Mouse (Mus musculus) ES-Bruce4 (cell line): Measurements from ENCODE around the gene 2610301B20Rik. TPM values are rescaled to one million over a fixed set of nuclear protein-coding genes. Genes with fewer than 3 reads are reported as not detected.

Experiments
- H3K27ac ChIP-seq: 2 replicates; pipeline ENCODE4 v1.5.1; 2012; ENCODE audit warnings: low read length, inconsistent platforms; ENCODE audit not compliant: insufficient read depth
- H3K27me3 ChIP-seq: 2 replicates; pipeline ENCODE4 v1.6.1; 2012; ENCODE audit warnings: mild to moderate bottlenecking, low read length, inconsistent platforms; ENCODE audit not compliant: control insufficient read depth, poor library complexity, insufficient read depth, severe bottlenecking
- H3K36me3 ChIP-seq: 2 replicates; pipeline ENCODE4 v1.6.1; 2012; ENCODE audit warnings: inconsistent platforms, mild to moderate bottlenecking, low read length, moderate library complexity; ENCODE audit not compliant: control insufficient read depth, poor library complexity, insufficient read depth, severe bottlenecking
- H3K4me1 ChIP-seq: one replicate; pipeline ENCODE4 v1.8.1; 2011; ENCODE audit warnings: low read length; ENCODE audit not compliant: control insufficient read depth, insufficient read depth
- H3K4me3 ChIP-seq: 2 replicates; pipeline ENCODE4 v1.5.1; 2011; ENCODE audit warnings: low read depth, mild to moderate bottlenecking, low read length
- H3K9ac ChIP-seq: 2 replicates; pipeline ENCODE4 v1.6.1; 2012; ENCODE audit warnings: low read depth, mild to moderate bottlenecking, inconsistent platforms; ENCODE audit not compliant: poor library complexity, severe bottlenecking
- H3K9me3 ChIP-seq: replicated peaks from 2 replicates; pipeline ENCODE4 v1.6.1; 2012; ENCODE audit warnings: mild to moderate bottlenecking, low read length, inconsistent platforms; ENCODE audit not compliant: control insufficient read depth, poor library complexity, insufficient read depth, severe bottlenecking
- CTCF ChIP-seq: IDR thresholded peaks from one replicate; pipeline ENCODE4 v1.8.1; 2011; ENCODE audit warnings: low read depth, low read length
- EP300 ChIP-seq: IDR thresholded peaks from 2 replicates; pipeline ENCODE4 v1.6.1; 2011; ENCODE audit warnings: low read depth, low read length; ENCODE audit not compliant: insufficient read depth
- POLR2A ChIP-seq: IDR thresholded peaks from one replicate; pipeline ENCODE4 v1.8.1; 2011; ENCODE audit warnings: low read length; ENCODE audit not compliant: insufficient read depth
- polyA plus RNA-seq: library from polyadenylated mRNA; stranded (reverse); fragments of >200 nt; gene quantifications from 2 replicates; pipeline ENCODE4 v1.2.4, GENCODE M21; 2011; ENCODE audit warnings: low read depth; ENCODE audit not compliant: missing spikeins, insufficient read depth, insufficient read length

Gene 2610301B20Rik
- polyA plus RNA-seq, 1 experiment = 16.9 TPM

- no peak for TF ChIP-seq CTCF
- TF ChIP-seq EP300 = no peak
- no peak for TF ChIP-seq POLR2A
- Histone ChIP-seq H3K4me3 (no peak overlapping the region), H3K9me3 (no peaks in the 10 kb centered on the region), H3K36me3 (no peaks in the 10 kb centered on the region), H3K4me1 (peaks cover 3% of the 10 kb centered on the region), H3K27ac (no peak overlapping the region), H3K9ac (no peak overlapping the region), H3K27me3 (no peaks in the 10 kb centered on the region)
These were observed 45.2 kb downstream of the 2610301B20Rik start for GRCm38 (mm10) chr4:10919530-10919929.

DNA sequence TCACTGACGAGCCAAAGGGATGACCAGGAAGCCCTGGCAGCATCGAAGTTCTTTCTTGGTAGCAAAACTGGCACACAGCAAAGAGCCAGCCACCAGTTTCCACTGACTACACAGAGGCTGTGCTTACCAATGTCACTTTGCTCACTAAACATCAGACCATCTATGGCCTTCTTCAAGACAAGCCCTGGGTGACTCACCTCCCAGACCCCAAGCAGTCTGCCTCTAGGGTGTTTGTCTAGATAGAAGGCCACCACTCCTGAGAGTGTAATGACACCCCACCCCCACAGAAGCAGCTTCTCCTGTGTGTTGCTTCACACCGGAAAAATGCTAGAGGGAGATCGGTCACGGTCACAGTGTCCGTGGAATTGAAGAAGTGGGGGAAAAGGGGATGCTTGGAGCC, 45.7 kb downstream of the 2610301B20Rik start:
- H3K9ac ChIP-seq = no peak overlapping the region
- no peak for TF ChIP-seq EP300
- H3K27me3 ChIP-seq = no peaks in the 10 kb centered on the region
- no peak overlapping the region for H3K4me3 ChIP-seq
- no peaks in the 10 kb centered on the region for H3K36me3 ChIP-seq
- no peak overlapping the region for H3K27ac ChIP-seq
- H3K9me3 ChIP-seq = no peaks in the 10 kb centered on the region
- H3K4me1 ChIP-seq = peaks cover 3% of the 10 kb centered on the region

- no peak overlapping the region for H3K9ac ChIP-seq
These were observed 46.3 kb downstream of the 2610301B20Rik start for GRCm38 (mm10) chr4:10920622-10921021.

DNA sequence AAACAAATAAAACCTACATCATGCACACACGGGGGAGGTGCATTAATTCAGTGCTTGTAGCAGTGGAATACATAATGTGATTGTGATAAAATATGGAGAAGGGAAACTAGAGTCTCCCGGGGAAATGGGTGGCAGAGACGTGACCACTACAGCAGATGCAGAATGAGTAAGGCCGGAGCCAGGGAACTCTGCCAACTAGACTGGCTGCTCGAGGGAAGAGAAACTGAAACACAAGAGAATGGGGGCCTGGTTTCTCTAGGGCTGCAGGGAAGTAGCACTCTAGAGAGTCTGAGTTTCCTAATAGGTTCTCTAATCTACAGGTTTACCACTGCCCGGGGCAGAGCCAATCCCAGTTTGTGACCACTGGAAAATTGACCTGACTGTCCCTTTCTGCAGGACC, 48.9 kb downstream of the 2610301B20Rik start:
- peaks cover 3% of the 10 kb centered on the region for H3K4me1 ChIP-seq
- H3K9ac ChIP-seq = no peak overlapping the region
- H3K4me3 ChIP-seq = no peak overlapping the region

More at GRCm38 (mm10) chr4:10920622-10921021, 46.3 kb downstream of the 2610301B20Rik start:
- Histone ChIP-seq H3K9me3 (no peaks in the 10 kb centered on the region), H3K27me3 (no peaks in the 10 kb centered on the region), H3K27ac (no peak overlapping the region), H3K4me3 (no peak overlapping the region), H3K4me1 (peaks cover 3% of the 10 kb centered on the region), H3K36me3 (no peaks in the 10 kb centered on the region)
- TF ChIP-seq CTCF (no peak), EP300 (no peak), POLR2A (no peak)

GRCm38 (mm10) chr4:10924140-10924539, 49.8 kb downstream of the 2610301B20Rik start:
- Histone ChIP-seq H3K36me3 (no peaks in the 10 kb centered on the region), H3K27me3 (no peaks in the 10 kb centered on the region), H3K4me1 (no peaks in the 10 kb centered on the region), H3K9ac (no peak overlapping the region), H3K9me3 (no peaks in the 10 kb centered on the region), H3K27ac (no peak overlapping the region), H3K4me3 (no peak overlapping the region)
- TF ChIP-seq POLR2A (no peak), EP300 (no peak), CTCF (no peak)

More for the DNA sequence above, 48.9 kb downstream of the 2610301B20Rik start:
- Histone ChIP-seq H3K36me3 (no peaks in the 10 kb centered on the region), H3K9me3 (no peaks in the 10 kb centered on the region), H3K27me3 (no peaks in the 10 kb centered on the region), H3K27ac (no peak overlapping the region)
- no peak for TF ChIP-seq POLR2A
- TF ChIP-seq EP300 = no peak
- no peak for TF ChIP-seq CTCF

DNA sequence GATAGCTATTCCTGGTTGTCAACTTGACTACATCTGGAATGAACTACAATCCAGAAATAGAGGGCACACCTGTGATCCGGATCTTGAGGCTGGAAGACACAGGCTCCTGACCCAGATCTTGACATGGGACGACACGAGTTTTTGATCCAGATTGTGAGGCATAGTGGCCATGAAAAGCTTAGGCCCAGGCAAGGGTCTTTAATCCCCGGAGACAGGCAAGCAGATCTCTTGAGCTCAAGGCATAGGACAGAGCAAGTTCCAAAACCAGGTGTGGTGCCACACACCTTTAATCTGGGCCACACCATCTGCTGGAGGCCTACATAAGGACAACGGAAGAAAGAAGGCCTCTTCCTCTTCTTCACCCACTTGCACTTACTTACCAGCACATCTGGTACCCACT, 50.2 kb downstream of the 2610301B20Rik start:
- Histone ChIP-seq H3K36me3 (no peaks in the 10 kb centered on the region), H3K9ac (no peak overlapping the region), H3K27me3 (no peaks in the 10 kb centered on the region), H3K27ac (no peak overlapping the region), H3K4me3 (no peak overlapping the region), H3K4me1 (no peaks in the 10 kb centered on the region), H3K9me3 (no peaks in the 10 kb centered on the region)
- TF ChIP-seq POLR2A (no peak), EP300 (no peak), CTCF (no peak)
